Mouse (Mus musculus): Measurements from ENCODE around the gene Adra1d.

Gene Adra1d

GRCm38 (mm10) chr2:131497224-131497856 is 64.7 kb downstream of the Adra1d start:
- TF ChIP-seq POU5F1 (IDR thresholded peaks at IDR 0.05; ENCODE audit: borderline replicate concordance, low read length) (no peak), NANOG (IDR thresholded peaks at IDR 0.05; ENCODE audit: borderline replicate concordance, low read length) (no peak), CTCF (conservative IDR thresholded peaks at IDR 0.05; ENCODE audit: low read length) (no peak)
- Histone ChIP-seq H3K4me1 (replicated peaks; ENCODE audit: low read depth, low read length) (peaks cover 92% of the 10 kb centered on the region), H3K4me3 (replicated peaks; ENCODE audit: low read length) (no peak overlapping the region), H3K27me3 (ENCODE audit: insufficient read depth, low read length) (peaks cover 20% of the 10 kb centered on the region), H3K9me3 (ENCODE audit: low read length) (no peaks in the 10 kb centered on the region), H3K36me3 (ENCODE audit: insufficient read depth, low read length) (no peaks in the 10 kb centered on the region)

- peaks cover 84% of the 10 kb centered on the region for H3K4me1 ChIP-seq (replicated peaks; ENCODE audit: low read depth, low read length)
- peaks cover 21% of the 10 kb centered on the region for H3K27me3 ChIP-seq (ENCODE audit: insufficient read depth, low read length)
- no peak for TF ChIP-seq NANOG (IDR thresholded peaks at IDR 0.05; ENCODE audit: borderline replicate concordance, low read length)
- TF ChIP-seq CTCF (conservative IDR thresholded peaks at IDR 0.05; ENCODE audit: low read length) = no peak
- TF ChIP-seq POU5F1 (IDR thresholded peaks at IDR 0.05; ENCODE audit: borderline replicate concordance, low read length) = no peak
- no peaks in the 10 kb centered on the region for H3K36me3 ChIP-seq (ENCODE audit: insufficient read depth, low read length)
- no peaks in the 10 kb centered on the region for H3K9me3 ChIP-seq (ENCODE audit: low read length)
- no peak overlapping the region for H3K4me3 ChIP-seq (replicated peaks; ENCODE audit: low read length)
Measured at GRCm38 (mm10) chr2:131496125-131496820, 65.8 kb downstream of the Adra1d start.
